Mouse (Mus musculus): ENCODE measurements around the gene Gm10320.

- TF ChIP-seq CTCF (conservative IDR thresholded peaks at IDR 0.05; ENCODE audit: low read length) (no peak), POU5F1 (IDR thresholded peaks at IDR 0.05; ENCODE audit: borderline replicate concordance, low read length) (no peak)
These were observed 48.4 kb upstream of the Gm10320 start for GRCm38 (mm10) chr13:98540206-98540605.
